Mouse (Mus musculus): ENCODE measurements around the gene Ppp1r1c.

- no peak for TF ChIP-seq MAX (IDR thresholded peaks at IDR 0.05)
- TF ChIP-seq CTCF (IDR thresholded peaks at IDR 0.05; ENCODE audit: control insufficient read depth, insufficient read depth, insufficient read length): no peak
- no peak for TF ChIP-seq CEBPB (IDR thresholded peaks at IDR 0.05; ENCODE audit: low read depth)
- TF ChIP-seq USF1 (IDR thresholded peaks at IDR 0.05; ENCODE audit: low read depth): no peak
- no peak for TF ChIP-seq FOSL1 (IDR thresholded peaks at IDR 0.05; ENCODE audit: insufficient read depth, low read length, poor library complexity, severe bottlenecking)
- TF ChIP-seq MYOG (IDR thresholded peaks at IDR 0.05; ENCODE audit: control insufficient read depth, extremely low read depth, insufficient read length): no peak
- TF ChIP-seq MYOD1 (IDR thresholded peaks at IDR 0.05; ENCODE audit: control insufficient read depth, insufficient read length, low read depth): no peak
Measured at GRCm38 (mm10) chr2:79762723-79763388, 55.3 kb downstream of the Ppp1r1c start.
